Mouse (Mus musculus) cerebellum, adult 2 months (tissue): ENCODE measurements at regions not wholly inside any gene's neighbourhood (a gene's known extent, or its start where the extent isn't known, plus 50 kb on each side); places are given as distances from the start of the nearest gene placed in this dataset.

Experiments
- CTCF ChIP-seq: fragments of 200-500 bp; IDR thresholded peaks from 2 replicates; pipeline ENCODE4 v1.5.1; 2011; ENCODE audit warnings: low read depth, mild to moderate bottlenecking, control low read depth, low read length, moderate library complexity, borderline replicate concordance; ENCODE audit not compliant: insufficient read depth
- POLR2A ChIP-seq: fragments of 200-500 bp; IDR thresholded peaks from 2 replicates; pipeline ENCODE4 v1.6.1; 2011; ENCODE audit warnings: low read length, control low read depth, borderline replicate concordance; ENCODE audit not compliant: insufficient read depth

- no peak for TF ChIP-seq CTCF
- TF ChIP-seq POLR2A: no peak
Observed at GRCm38 (mm10) chr2:173352756-173353139, 76.4 kb upstream of the Pmepa1 start.
